Mouse (Mus musculus) urinary bladder, postnatal 4 days (tissue): ENCODE data around the gene Twnk.

Experiments
- DNase-seq, 2 experiments: peaks; one replicate each; pipeline ENCODE4 v3.0.0; 2021 to 2022; ENCODE audit warnings: low spot score in 2 of 2

Twnk gene

GRCm38 (mm10) chr19:45048644-45049365, 43.3 kb downstream of the Twnk start:
- DNase-seq, result no peak

- no peak for DNase-seq
These were observed 44.1 kb downstream of the Twnk start for GRCm38 (mm10) chr19:45049523-45049922.

GRCm38 (mm10) chr19:45053451-45053850, 48.0 kb downstream of the Twnk start:
- DNase-seq, result no peak

- DNase-seq, result no peak
These were observed 49.6 kb downstream of the Twnk start for GRCm38 (mm10) chr19:45054892-45055690.

GRCm38 (mm10) chr19:45056364-45056763, 50.9 kb downstream of the Twnk start:
- DNase-seq, result no peak

- no peak for DNase-seq
These were observed 51.6 kb downstream of the Twnk start for GRCm38 (mm10) chr19:45056908-45057698.

- DNase-seq, result no peak
These were observed 52.3 kb downstream of the Twnk start for GRCm38 (mm10) chr19:45057724-45058112.

GRCm38 (mm10) chr19:45058113-45058839, 52.8 kb downstream of the Twnk start:
- DNase-seq, result peak; percentile 90 to 92

- DNase-seq, result peak in 1 of 2 experiments; percentile 16
These were observed 53.4 kb downstream of the Twnk start for GRCm38 (mm10) chr19:45058841-45059240.
